Mouse (Mus musculus) G1E (cell line): ENCODE data around the gene Pcca. TPM values are rescaled to one million over a fixed set of nuclear protein-coding genes. Genes with fewer than 3 reads are reported as not detected.
"Not testable (repeated sequence)": the region's sequence is repeated elsewhere in the genome, so short reads cannot be mapped to it uniquely, and the experiment has no call there.

Experiments
- ATAC-seq: 2 replicates; pipeline ENCODE4 v1.8.0; 2016; ENCODE audit warnings: mild to moderate bottlenecking; ENCODE audit not compliant: insufficient number of reproducible peaks, poor library complexity, low FRiP score, severe bottlenecking; ENCODE audit errors: extremely low read depth
- DNase-seq: peaks from one replicate; pipeline ENCODE4 v3.0.0; 2012; ENCODE audit warnings: low spot score
- H3K27me3 ChIP-seq: 2 replicates; pipeline ENCODE4 v1.6.1; 2012; ENCODE audit warnings: mild to moderate bottlenecking, low read length, inconsistent platforms; ENCODE audit not compliant: insufficient read depth
- H3K36me3 ChIP-seq: replicated peaks from 2 replicates; pipeline ENCODE3; 2012; ENCODE audit warnings: mild to moderate bottlenecking, inconsistent platforms
- H3K4me1 ChIP-seq: 2 replicates; pipeline ENCODE4 v1.6.1; 2012; ENCODE audit warnings: low read depth, low read length, inconsistent platforms, mixed read lengths; ENCODE audit not compliant: insufficient read depth
- H3K4me3 ChIP-seq: 2 replicates; pipeline ENCODE4 v1.5.1; 2012; ENCODE audit warnings: low read depth, mild to moderate bottlenecking, inconsistent platforms, low read length, moderate library complexity, mixed read lengths
- H3K9me3 ChIP-seq: replicated peaks from 2 replicates; pipeline ENCODE4 v1.6.1; 2012; ENCODE audit warnings: inconsistent platforms
- CTCF ChIP-seq: IDR thresholded peaks from 2 replicates; pipeline ENCODE4 v1.5.1; 2012; ENCODE audit warnings: low read depth, low read length, inconsistent platforms, mixed read lengths
- GATA1 ChIP-seq: IDR thresholded peaks from 2 replicates; pipeline ENCODE4 v1.6.1; 2012; ENCODE audit warnings: borderline replicate concordance, low read length, inconsistent platforms, mixed read lengths
- GATA2 ChIP-seq: IDR thresholded peaks from 2 replicates; pipeline ENCODE4 v1.6.1; 2012; ENCODE audit warnings: low read depth, low read length, inconsistent platforms, borderline replicate concordance
- POLR2AphosphoS5 ChIP-seq: IDR thresholded peaks from 2 replicates; pipeline ENCODE4 v1.6.1; 2012; ENCODE audit warnings: low read depth, low read length, inconsistent platforms; ENCODE audit not compliant: insufficient replicate concordance
- TAL1 ChIP-seq: conservative IDR thresholded peaks from 2 replicates; pipeline ENCODE4 v1.6.1; 2012; ENCODE audit warnings: low read depth, low read length, inconsistent platforms, mixed read lengths
- polyA plus RNA-seq: library from polyadenylated mRNA; stranded (reverse); fragments of >175 nt; gene quantifications from 2 replicates; pipeline ENCODE4 v1.2.3, GENCODE M21; 2012
- total RNA-seq, 2 experiments: library from RNA; stranded (forward) in 1 of 2; stranded (reverse) in 1 of 2; fragments of 200-1000 nt in 1 of 2; fragments of >200 nt in 1 of 2; fragmentation: Nextera tagmentation in 1 of 2; gene quantifications; 2 replicates each; pipeline ENCODE4 v1.2.3; 2014 to 2017

Gene Pcca
- total and polyA plus RNA-seq, 3 experiments, result 15.3 to 67.0 (median 65.8) TPM

DNA sequence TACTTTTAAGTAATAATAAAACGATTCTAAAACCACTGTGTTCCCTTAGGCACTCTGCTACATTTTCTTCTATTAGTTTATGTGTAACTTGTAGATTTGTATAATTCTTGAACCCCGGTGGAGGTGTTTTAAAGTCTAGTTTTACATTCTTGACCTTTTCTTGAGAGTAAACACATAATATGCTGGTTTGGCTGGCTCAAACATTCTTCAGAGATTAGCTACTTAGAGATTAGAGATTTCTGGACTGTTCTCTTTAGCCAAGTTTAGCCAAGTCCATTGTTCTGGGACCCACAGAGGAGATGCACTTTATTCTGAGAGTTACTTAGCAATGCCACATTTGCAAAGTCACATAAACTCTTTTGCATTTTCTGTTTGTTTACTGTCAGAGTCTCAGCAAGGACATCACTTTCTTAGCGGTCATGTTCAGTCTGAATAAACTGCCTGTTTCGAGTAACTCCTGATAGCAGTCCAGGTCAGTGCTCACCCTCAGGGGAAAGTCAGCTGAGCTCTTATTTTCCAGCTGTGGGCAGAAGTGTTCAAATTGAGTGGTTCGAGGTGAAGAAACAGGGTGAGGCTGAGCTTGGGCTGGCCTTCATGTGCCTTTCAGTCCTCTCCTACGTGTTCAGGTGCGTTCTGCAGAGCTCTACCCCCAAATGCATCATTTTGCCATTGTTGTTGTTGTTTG lies 18.8 kb downstream of the Pcca start:
- no peak overlapping the region for H3K4me3 ChIP-seq
- no peak for DNase-seq
- H3K4me1 ChIP-seq, result no peaks in the 10 kb centered on the region
- peaks cover 12% of the 10 kb centered on the region for H3K9me3 ChIP-seq
- no peaks in the 10 kb centered on the region for H3K27me3 ChIP-seq
- no peak for ATAC-seq
- TF ChIP-seq GATA2, result no peak
- TF ChIP-seq GATA1, result no peak
- TF ChIP-seq POLR2AphosphoS5, result no peak
- no peak for TF ChIP-seq TAL1
- no peak for TF ChIP-seq CTCF
- peaks cover 11% of the 10 kb centered on the region for H3K36me3 ChIP-seq

- peaks cover 3% of the 10 kb centered on the region; the same call in 1 of the 2 replicates for H3K4me1 ChIP-seq
- no peak overlapping the region for H3K4me3 ChIP-seq
- DNase-seq (no peak), ATAC-seq (no peak)
- no peaks in the 10 kb centered on the region for H3K27me3 ChIP-seq
- TF ChIP-seq GATA1 (no peak), POLR2AphosphoS5 (no peak), TAL1 (no peak), CTCF (no peak), GATA2 (no peak)
- H3K9me3 ChIP-seq, result no peaks in the 10 kb centered on the region
- H3K36me3 ChIP-seq, result peaks cover 14% of the 10 kb centered on the region
Measured at GRCm38 (mm10) chr14:122557353-122557752, 23.2 kb downstream of the Pcca start.

DNA sequence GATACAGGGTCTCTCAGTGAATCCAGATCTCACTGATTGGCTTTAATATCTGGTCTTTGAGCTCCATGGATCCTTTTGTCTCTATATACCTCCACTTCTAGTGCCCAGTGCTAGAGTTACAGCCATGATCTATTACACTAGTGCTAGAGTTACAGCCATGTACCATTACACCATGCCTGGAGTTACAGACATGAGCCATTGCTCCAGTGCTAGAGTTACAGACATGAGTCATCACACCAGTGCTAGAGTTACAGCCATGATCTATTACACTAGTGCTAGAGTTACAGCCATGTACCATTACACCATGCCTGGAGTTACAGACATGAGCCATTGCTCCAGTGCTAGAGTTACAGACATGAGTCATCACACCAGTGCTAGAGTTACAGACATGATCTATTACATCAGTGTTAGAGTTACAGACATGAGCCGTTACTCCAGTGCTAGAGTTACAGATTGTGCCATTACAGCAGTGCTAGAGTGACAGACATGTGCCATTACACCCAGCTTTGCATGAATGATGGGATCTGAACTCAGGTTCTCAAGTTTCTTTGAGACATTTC lies 26.8 kb downstream of the Pcca start:
- peak; percentile 22; the same call in 1 of the 2 replicates for ATAC-seq
- not testable (repeated sequence) for DNase-seq, H3K4me3 ChIP-seq, H3K9me3 ChIP-seq, H3K4me1 ChIP-seq, H3K27me3 ChIP-seq
- H3K36me3 ChIP-seq, result peaks cover 15% of the 10 kb centered on the region

- no peaks in the 10 kb centered on the region for H3K27me3 ChIP-seq
- DNase-seq, result no peak
- H3K4me3 ChIP-seq, result no peak overlapping the region
- H3K4me1 ChIP-seq, result no peaks in the 10 kb centered on the region
- H3K9me3 ChIP-seq, result no peaks in the 10 kb centered on the region
- no peak for TF ChIP-seq CTCF
- TF ChIP-seq POLR2AphosphoS5, result no peak
- no peak for TF ChIP-seq TAL1
- no peak for TF ChIP-seq GATA2
- no peak for TF ChIP-seq GATA1
- H3K36me3 ChIP-seq, result peaks cover 12% of the 10 kb centered on the region
- ATAC-seq, result no peak
Measured at GRCm38 (mm10) chr14:122570862-122571261, 36.7 kb downstream of the Pcca start.

GRCm38 (mm10) chr14:122574064-122574751 lies 40.1 kb downstream of the Pcca start:
- ATAC-seq (no peak), DNase-seq (no peak)
- TF ChIP-seq GATA2 (no peak), CTCF (no peak), GATA1 (no peak), TAL1 (no peak), POLR2AphosphoS5 (no peak)
- no peak overlapping the region for H3K4me3 ChIP-seq
- no peaks in the 10 kb centered on the region for H3K4me1 ChIP-seq
- H3K36me3 ChIP-seq, result peaks cover 21% of the 10 kb centered on the region
- no peaks in the 10 kb centered on the region for H3K27me3 ChIP-seq
- H3K9me3 ChIP-seq, result peaks cover 5% of the 10 kb centered on the region

DNA sequence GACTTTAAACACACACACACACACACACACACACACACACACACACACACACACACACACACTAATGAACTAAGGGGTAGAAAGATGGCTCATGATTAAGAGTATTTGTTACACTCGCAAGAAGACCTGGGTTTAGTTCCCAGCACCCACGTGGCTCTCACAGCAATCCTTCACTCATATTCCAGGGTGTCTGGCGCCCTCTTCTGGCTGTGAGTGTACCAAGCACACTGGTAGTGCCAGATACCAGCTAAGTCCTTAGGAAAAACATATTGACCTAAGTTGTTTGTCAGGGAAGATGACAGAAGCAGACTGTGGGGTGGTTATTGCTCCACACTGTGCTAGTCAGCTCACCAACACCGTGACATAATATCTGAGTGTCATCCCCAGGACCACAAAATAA lies 43.7 kb downstream of the Pcca start:
- peaks cover 20% of the 10 kb centered on the region for H3K36me3 ChIP-seq
- no peak for DNase-seq
- H3K4me3 ChIP-seq, result no peak overlapping the region
- ATAC-seq, result no peak
- H3K4me1 ChIP-seq, result no peaks in the 10 kb centered on the region
- TF ChIP-seq GATA1, result no peak
- TF ChIP-seq TAL1, result no peak
- H3K27me3 ChIP-seq, result no peaks in the 10 kb centered on the region
- peaks cover 5% of the 10 kb centered on the region for H3K9me3 ChIP-seq
